Mouse (Mus musculus) MEL (cell line): ENCODE data around the gene Specc1l. TPM values are rescaled to one million over a fixed set of nuclear protein-coding genes. Genes with fewer than 3 reads are reported as not detected.

Source experiments
- DNase-seq: peaks from one replicate; pipeline ENCODE4 v3.0.0; 2011; ENCODE audit warnings: low read depth, low spot score
- H3K27ac ChIP-seq: 2 replicates; pipeline ENCODE4 v1.5.1; 2012; ENCODE audit warnings: low read depth, mild to moderate bottlenecking, control low read depth, low read length, moderate library complexity; ENCODE audit not compliant: control insufficient read depth
- H3K27me3 ChIP-seq, 2 experiments: fragments of 150-350 bp in 1 of 2; sonication (generic) in 1 of 2; 2 replicates each; pipeline ENCODE4 v1.6.1; 2012; ENCODE audit warnings: low read length in 2 of 2, mild to moderate bottlenecking in 2 of 2, improper control_type of control experiment in 1 of 2, moderate library complexity in 1 of 2; ENCODE audit not compliant: insufficient read depth in 2 of 2, control insufficient read depth in 1 of 2
- H3K36me3 ChIP-seq, 2 experiments: 2 replicates each; pipeline ENCODE4 v1.6.1; 2012 to 2014; ENCODE audit warnings: low read length in 2 of 2, improper control_type of control experiment in 1 of 2, inconsistent platforms in 1 of 2, mild to moderate bottlenecking in 1 of 2; ENCODE audit not compliant: insufficient read depth in 2 of 2, control insufficient read depth in 1 of 2
- H3K4me1 ChIP-seq, 2 experiments: fragments of 150-350 bp in 1 of 2; sonication (generic) in 1 of 2; 2 replicates each; pipeline ENCODE4 v1.6.1; 2012; ENCODE audit warnings: low read length in 2 of 2, improper control_type of control experiment in 1 of 2, mild to moderate bottlenecking in 1 of 2; ENCODE audit not compliant: insufficient read depth in 2 of 2, control insufficient read depth in 1 of 2
- H3K4me3 ChIP-seq, 2 experiments: fragments of 150-350 bp in 1 of 2; sonication (generic) in 1 of 2; 2 replicates each; pipeline ENCODE4 v1.5.1; 2012; ENCODE audit warnings: low read depth in 2 of 2, low read length in 2 of 2, mild to moderate bottlenecking in 2 of 2, moderate library complexity in 2 of 2, control low read depth in 1 of 2, improper control_type of control experiment in 1 of 2; ENCODE audit not compliant: control insufficient read depth in 1 of 2, insufficient read depth in 1 of 2
- H3K79me2 ChIP-seq: 2 replicates; pipeline ENCODE4 v1.6.1; 2012; ENCODE audit warnings: mild to moderate bottlenecking, low read length, moderate library complexity; ENCODE audit not compliant: control insufficient read depth, poor library complexity, insufficient read depth
- H3K9ac ChIP-seq: 2 replicates; pipeline ENCODE4 v1.6.1; 2012; ENCODE audit warnings: low read depth, mild to moderate bottlenecking, control low read depth, low read length, moderate library complexity; ENCODE audit not compliant: control insufficient read depth, poor library complexity, severe bottlenecking
- H3K9me3 ChIP-seq: fragments of 150-350 bp; sonication (generic); replicated peaks from 2 replicates; pipeline ENCODE4 v1.6.1; 2012; ENCODE audit warnings: mild to moderate bottlenecking, low read length, improper control_type of control experiment, moderate library complexity; ENCODE audit not compliant: insufficient read depth
- BHLHE40 ChIP-seq: IDR thresholded peaks from 2 replicates; pipeline ENCODE4 v1.6.1; 2012; ENCODE audit warnings: low read depth, mild to moderate bottlenecking, inconsistent platforms, low read length, improper control_type of control experiment, borderline replicate concordance
- CHD2 ChIP-seq: IDR thresholded peaks from 2 replicates; pipeline ENCODE4 v1.6.1; 2011; ENCODE audit warnings: low read length, improper control_type of control experiment
- E2F4 ChIP-seq: IDR thresholded peaks from 2 replicates; pipeline ENCODE4 v1.6.1; 2011; ENCODE audit warnings: low read depth, low read length, improper control_type of control experiment, borderline replicate concordance
- ETS1 ChIP-seq: IDR thresholded peaks from 2 replicates; pipeline ENCODE4 v1.6.1; 2012; ENCODE audit warnings: low read depth, mild to moderate bottlenecking, inconsistent platforms, low read length, improper control_type of control experiment, moderate library complexity
- GABPA ChIP-seq: IDR thresholded peaks from 2 replicates; pipeline ENCODE4 v1.6.1; 2012; ENCODE audit warnings: low read depth, mild to moderate bottlenecking, inconsistent platforms, low read length, improper control_type of control experiment, moderate library complexity
- GATA1 ChIP-seq: IDR thresholded peaks from 2 replicates; pipeline ENCODE4 v1.6.1; 2011; ENCODE audit warnings: low read depth, low read length, improper control_type of control experiment
- KAT2A ChIP-seq: conservative IDR thresholded peaks from 2 replicates; pipeline ENCODE4 v1.6.1; 2012; ENCODE audit warnings: low read depth, low read length, improper control_type of control experiment, inconsistent platforms
- MAFK ChIP-seq: IDR thresholded peaks from 2 replicates; pipeline ENCODE4 v1.6.1; 2011; ENCODE audit warnings: low read depth, mild to moderate bottlenecking, low read length, improper control_type of control experiment, borderline replicate concordance
- MAZ ChIP-seq: IDR thresholded peaks from 2 replicates; pipeline ENCODE4 v1.6.1; 2012; ENCODE audit warnings: low read depth, mild to moderate bottlenecking, inconsistent platforms, low read length, improper control_type of control experiment
- MYB ChIP-seq: IDR thresholded peaks from 2 replicates; pipeline ENCODE4 v1.6.1; 2011; ENCODE audit warnings: mild to moderate bottlenecking, low read depth, low read length, improper control_type of control experiment
- NELFE ChIP-seq: IDR thresholded peaks from 2 replicates; pipeline ENCODE4 v1.6.1; 2011; ENCODE audit warnings: low read depth, low read length, improper control_type of control experiment
- NRF1 ChIP-seq: IDR thresholded peaks from 2 replicates; pipeline ENCODE4 v1.6.1; 2014; ENCODE audit warnings: low read depth, mild to moderate bottlenecking, inconsistent platforms, low read length, improper control_type of control experiment, moderate library complexity; ENCODE audit not compliant: poor library complexity, insufficient read depth, severe bottlenecking
- POLR2A ChIP-seq, 2 experiments: IDR thresholded peaks; 2 replicates each; pipeline ENCODE4 v1.6.1; 2011 to 2012; ENCODE audit warnings: low read length in 2 of 2, mild to moderate bottlenecking in 2 of 2, control low read depth in 1 of 2, improper control_type of control experiment in 1 of 2, low read depth in 1 of 2, moderate library complexity in 1 of 2; ENCODE audit not compliant: control insufficient read depth in 1 of 2, insufficient read depth in 1 of 2, poor library complexity in 1 of 2
- POLR2AphosphoS5 ChIP-seq: IDR thresholded peaks from 2 replicates; pipeline ENCODE4 v1.6.1; 2012; ENCODE audit warnings: low read depth, borderline replicate concordance, mild to moderate bottlenecking, inconsistent platforms, low read length, moderate library complexity, mixed read lengths
- SIN3A ChIP-seq: IDR thresholded peaks from 2 replicates; pipeline ENCODE4 v1.6.1; 2012; ENCODE audit warnings: low read length, improper control_type of control experiment, inconsistent platforms
- SMC3 ChIP-seq: IDR thresholded peaks from 2 replicates; pipeline ENCODE4 v1.6.1; 2011; ENCODE audit warnings: low read depth, low read length, improper control_type of control experiment
- TCF12 ChIP-seq: IDR thresholded peaks from 2 replicates; pipeline ENCODE4 v1.6.1; 2014; ENCODE audit warnings: low read depth, mild to moderate bottlenecking, inconsistent platforms, low read length, improper control_type of control experiment, moderate library complexity
- UBTF ChIP-seq: IDR thresholded peaks from 2 replicates; pipeline ENCODE4 v1.6.1; 2012; ENCODE audit warnings: low read depth, mild to moderate bottlenecking, inconsistent platforms, low read length, improper control_type of control experiment, moderate library complexity, borderline replicate concordance; ENCODE audit not compliant: insufficient read depth
- USF1 ChIP-seq: IDR thresholded peaks from 2 replicates; pipeline ENCODE4 v1.6.1; 2014; ENCODE audit warnings: low read depth, mild to moderate bottlenecking, inconsistent platforms, low read length, improper control_type of control experiment, moderate library complexity
- USF2 ChIP-seq, 2 experiments: IDR thresholded peaks; 2 replicates each; pipeline ENCODE4 v1.6.1; 2011 to 2012; ENCODE audit warnings: improper control_type of control experiment in 2 of 2, low read length in 2 of 2, borderline replicate concordance in 1 of 2, inconsistent platforms in 1 of 2, low read depth in 1 of 2, mild to moderate bottlenecking in 1 of 2; ENCODE audit not compliant: insufficient read depth in 1 of 2
- ZKSCAN1 ChIP-seq: IDR thresholded peaks from 2 replicates; pipeline ENCODE4 v1.6.1; 2012; ENCODE audit warnings: low read depth, mild to moderate bottlenecking, inconsistent platforms, low read length, improper control_type of control experiment, moderate library complexity
- ZMIZ1 ChIP-seq: IDR thresholded peaks from 2 replicates; pipeline ENCODE4 v1.6.1; 2012; ENCODE audit warnings: low read depth, mild to moderate bottlenecking, inconsistent platforms, low read length, improper control_type of control experiment, moderate library complexity
- ZNF384 ChIP-seq: IDR thresholded peaks from 2 replicates; pipeline ENCODE4 v1.6.1; 2012; ENCODE audit warnings: low read depth, mild to moderate bottlenecking, inconsistent platforms, low read length, improper control_type of control experiment
- polyA plus RNA-seq, 2 experiments: library from polyadenylated mRNA; stranded (reverse) in 1 of 2; unstranded in 1 of 2; fragments of >175 nt in 1 of 2; fragments of >200 nt in 1 of 2; gene quantifications; 2 replicates each; pipeline versions ENCODE4 v1.2.1 to v1.2.4; 2012; ENCODE audit warnings: low replicate concordance in 2 of 2, low read depth in 1 of 2; ENCODE audit not compliant: insufficient read length in 2 of 2, insufficient read depth in 1 of 2, missing spikeins in 1 of 2
- total RNA-seq: library from RNA; depleted of rRNA; stranded (reverse); fragments of 300-350 nt; gene quantifications from 2 replicates; pipeline ENCODE4 v1.2.3, GENCODE M21; 2012

Specc1l gene
- total and polyA plus RNA-seq, 3 experiments = 12.3 to 30.6 (median 15.1) TPM

- peak; percentile 13 for DNase-seq
- Histone ChIP-seq H3K79me2 (peaks cover 24% of the 10 kb centered on the region), H3K4me1 (peaks cover 5 to 13% of the 10 kb centered on the region in 2 experiments), H3K27ac (no peak overlapping the region), H3K27me3 (peaks cover 0 to under 1% of the 10 kb centered on the region in 2 experiments; a peak in 1 of 4 replicates), H3K9me3 (no peaks in the 10 kb centered on the region), H3K9ac (peak overlapping the region; percentile 98), H3K4me3 (peak overlapping the region; percentile 95), H3K36me3 (peaks cover 0 to 19% of the 10 kb centered on the region in 2 experiments; a peak in 2 of 4 replicates)
- TF ChIP-seq CHD2 (no peak), USF2 (IDR thresholded peaks at IDR 0.05; ENCODE audit: borderline replicate concordance in 1 of 2, insufficient read depth in 1 of 2, low read depth in 1 of 2, low read length in 2 of 2) (no peak), MYB (no peak), ZKSCAN1 (no peak), USF1 (no peak), TCF12 (no peak)
These were observed 1.1 kb downstream of the Specc1l start for GRCm38 (mm10) chr10:75212981-75213380.

- peaks cover 0 to 8% of the 10 kb centered on the region in 2 experiments; a peak in 3 of 4 replicates for H3K36me3 ChIP-seq
- no peaks in the 10 kb centered on the region for H3K9me3 ChIP-seq
- no peak for DNase-seq
- peaks cover 4% of the 10 kb centered on the region in 2 experiments; a peak in 2 of 4 replicates for H3K4me1 ChIP-seq
- H3K79me2 ChIP-seq = peaks cover 17% of the 10 kb centered on the region
- TF ChIP-seq NELFE = no peak
- no peak for TF ChIP-seq POLR2A (IDR thresholded peaks at IDR 0.05; ENCODE audit: control insufficient read depth in 1 of 2, insufficient read depth in 1 of 2, low read depth in 1 of 2, low read length in 2 of 2, poor library complexity in 1 of 2)
- TF ChIP-seq TCF12 = no peak
- TF ChIP-seq ZMIZ1 = no peak
- TF ChIP-seq BHLHE40 = no peak
- TF ChIP-seq ZNF384 = no peak
- no peak for TF ChIP-seq SIN3A
- TF ChIP-seq NRF1 = no peak
- H3K4me3 ChIP-seq = no peak overlapping the region
- no peaks in the 10 kb centered on the region for H3K27me3 ChIP-seq
- no peak overlapping the region for H3K9ac ChIP-seq
- no peak overlapping the region for H3K27ac ChIP-seq
These were observed 8.8 kb downstream of the Specc1l start for GRCm38 (mm10) chr10:75220722-75221121.

GRCm38 (mm10) chr10:75221936-75222610 is 10.2 kb downstream of the Specc1l start:
- Histone ChIP-seq H3K9ac (no peak overlapping the region), H3K36me3 (peaks cover 0 to 14% of the 10 kb centered on the region in 2 experiments; a peak in 3 of 4 replicates), H3K4me3 (no peak overlapping the region), H3K27me3 (no peaks in the 10 kb centered on the region), H3K27ac (no peak overlapping the region), H3K9me3 (no peaks in the 10 kb centered on the region), H3K4me1 (peaks cover 4 to 8% of the 10 kb centered on the region in 2 experiments; a peak in 2 of 4 replicates), H3K79me2 (peaks cover 16% of the 10 kb centered on the region)
- DNase-seq = no peak
- no peak for TF ChIP-seq SMC3
- TF ChIP-seq MYB = no peak
- TF ChIP-seq NRF1 = no peak
- no peak for TF ChIP-seq USF1
- TF ChIP-seq MAZ = no peak
- no peak for TF ChIP-seq KAT2A
- no peak for TF ChIP-seq ETS1
- TF ChIP-seq POLR2A (IDR thresholded peaks at IDR 0.05; ENCODE audit: control insufficient read depth in 1 of 2, insufficient read depth in 1 of 2, low read depth in 1 of 2, low read length in 2 of 2, poor library complexity in 1 of 2) = no peak
- TF ChIP-seq CHD2 = no peak
- no peak for TF ChIP-seq UBTF
- TF ChIP-seq ZNF384 = no peak
- no peak for TF ChIP-seq E2F4
- TF ChIP-seq POLR2AphosphoS5 = no peak
- TF ChIP-seq GABPA = no peak
- no peak for TF ChIP-seq MAFK
- TF ChIP-seq GATA1 = no peak
